Mouse (Mus musculus): ENCODE results near the gene Trabd2b.

The Trabd2b gene

GRCm38 (mm10) chr4:114495688-114496426, 89.3 kb downstream of the Trabd2b start:
- no peak for DNase-seq (ENCODE audit: low read depth, low spot score)

GRCm38 (mm10) chr4:114499650-114500049, 93.1 kb downstream of the Trabd2b start:
- no peak for DNase-seq (ENCODE audit: low read depth, low spot score)

GRCm38 (mm10) chr4:114500317-114500716, 93.8 kb downstream of the Trabd2b start:
- DNase-seq (ENCODE audit: low read depth, low spot score), result no peak

- no peak for DNase-seq (ENCODE audit: low read depth, low spot score)
Observed at GRCm38 (mm10) chr4:114501048-114501447, 94.5 kb downstream of the Trabd2b start.

GRCm38 (mm10) chr4:114501611-114502010, 95.1 kb downstream of the Trabd2b start:
- no peak for DNase-seq (ENCODE audit: low read depth, low spot score)

GRCm38 (mm10) chr4:114504227-114505041, 97.9 kb downstream of the Trabd2b start:
- DNase-seq (ENCODE audit: low read depth, low spot score), result no peak

- no peak for DNase-seq (ENCODE audit: low read depth, low spot score)
Observed at GRCm38 (mm10) chr4:114509601-114510000, 103.1 kb downstream of the Trabd2b start.

- no peak for DNase-seq (ENCODE audit: low read depth, low spot score)
Observed at GRCm38 (mm10) chr4:114511649-114512048, 105.1 kb downstream of the Trabd2b start.

- no peak for DNase-seq (ENCODE audit: low read depth, low spot score)
Observed at GRCm38 (mm10) chr4:114513149-114513548, 106.6 kb downstream of the Trabd2b start.

GRCm38 (mm10) chr4:114515330-114515771, 108.8 kb downstream of the Trabd2b start:
- DNase-seq (ENCODE audit: low read depth, low spot score), result no peak

GRCm38 (mm10) chr4:114516651-114517050, 110.1 kb downstream of the Trabd2b start:
- no peak for DNase-seq (ENCODE audit: low read depth, low spot score)

- DNase-seq (ENCODE audit: low read depth, low spot score), result no peak
Observed at GRCm38 (mm10) chr4:114518061-114518460, 111.5 kb downstream of the Trabd2b start.

- DNase-seq (ENCODE audit: low read depth, low spot score), result no peak
Observed at GRCm38 (mm10) chr4:114518571-114518970, 112.0 kb downstream of the Trabd2b start.

- DNase-seq (ENCODE audit: low read depth, low spot score), result no peak
Observed at GRCm38 (mm10) chr4:114519321-114519720, 112.8 kb downstream of the Trabd2b start.

GRCm38 (mm10) chr4:114519966-114520365, 113.4 kb downstream of the Trabd2b start:
- no peak for DNase-seq (ENCODE audit: low read depth, low spot score)

- no peak for DNase-seq (ENCODE audit: low read depth, low spot score)
Observed at GRCm38 (mm10) chr4:114523335-114524188, 117.0 kb downstream of the Trabd2b start.

GRCm38 (mm10) chr4:114531591-114531990, 125.1 kb downstream of the Trabd2b start:
- DNase-seq (ENCODE audit: low read depth, low spot score), result no peak

- DNase-seq (ENCODE audit: low read depth, low spot score), result no peak
Observed at GRCm38 (mm10) chr4:114533894-114534754, 127.6 kb downstream of the Trabd2b start.

- DNase-seq (ENCODE audit: low read depth, low spot score), result no peak
Observed at GRCm38 (mm10) chr4:114537376-114537974, 131.0 kb downstream of the Trabd2b start.

- no peak for DNase-seq (ENCODE audit: low read depth, low spot score)
Observed at GRCm38 (mm10) chr4:114540031-114540430, 133.5 kb downstream of the Trabd2b start.
